Mouse (Mus musculus) forebrain, embryonic 14.5 days (tissue): ENCODE measurements around the gene Cplx2. TPM values are rescaled to one million over a fixed set of nuclear protein-coding genes. Genes with fewer than 3 reads are reported as not detected.

Experiments
- ATAC-seq: fragments of 200-750 bp; cut with Nextera tagmentation; 2 replicates; pipeline ENCODE4 v1.8.0; 2017; ENCODE audit warnings: mild to moderate bottlenecking, moderate library complexity
- DNase-seq: peaks from one replicate; pipeline ENCODE4 v3.0.0-alpha.2; 2015; ENCODE audit warnings: low spot score
- H3K27ac ChIP-seq: fragments of 300-500 bp; sonication (generic); 2 replicates; pipeline ENCODE4 v1.5.1; 2014; ENCODE audit warnings: low read depth, mild to moderate bottlenecking, control low read depth, low read length, moderate library complexity
- H3K27me3 ChIP-seq: fragments of 300-500 bp; sonication (generic); replicated peaks from 2 replicates; pipeline ENCODE4 v1.6.1; 2014; ENCODE audit warnings: low read length, control low read depth, mixed read lengths; ENCODE audit not compliant: control insufficient read depth, insufficient read depth
- H3K36me3 ChIP-seq: fragments of 300-500 bp; sonication (generic); 2 replicates; pipeline ENCODE4 v1.6.1; 2014; ENCODE audit warnings: low read length, control low read depth; ENCODE audit not compliant: control insufficient read depth, insufficient read depth
- H3K4me1 ChIP-seq: fragments of 300-500 bp; sonication (generic); 2 replicates; pipeline ENCODE4 v1.6.1; 2014; ENCODE audit warnings: antibody characterized with exemption, low read length, control low read depth; ENCODE audit not compliant: control insufficient read depth, insufficient read depth
- H3K4me2 ChIP-seq: fragments of 300-500 bp; sonication (generic); 2 replicates; pipeline ENCODE4 v1.6.1; 2014; ENCODE audit warnings: mild to moderate bottlenecking, control low read depth, low read length
- H3K4me3 ChIP-seq: fragments of 300-500 bp; sonication (generic); 2 replicates; pipeline ENCODE4 v1.5.1; 2014; ENCODE audit warnings: low read depth, low read length, control low read depth
- H3K9ac ChIP-seq: fragments of 300-500 bp; sonication (generic); 2 replicates; pipeline ENCODE4 v1.6.1; 2014; ENCODE audit warnings: mild to moderate bottlenecking, low read length, control low read depth, moderate library complexity
- H3K9me3 ChIP-seq: fragments of 300-500 bp; sonication (generic); replicated peaks from 2 replicates; pipeline ENCODE4 v1.6.1; 2016; ENCODE audit warnings: low read length, control low read depth, mixed read lengths; ENCODE audit not compliant: control insufficient read depth
- WGBS: fragments of 180-500 bp; shearing (Covaris S2); extraction: QIAGEN DNeasy Blood & Tissue Kit; methylation state at CpG from one replicate; pipeline ENCODE4 v1.1.7; 2014; 5-methylcytosine and 5-hydroxymethylcytosine counted together
- polyA plus RNA-seq: library from polyadenylated mRNA; unstranded; fragments of >200 nt; fragmentation: Nextera tagmentation; extraction: Ambion mirVana; gene quantifications from 2 replicates; pipeline ENCODE4 v1.2.1, GENCODE M21; 2014

Cplx2 gene
- polyA plus RNA-seq, 1 experiment from 2014 or later, result 23.4 TPM

DNA sequence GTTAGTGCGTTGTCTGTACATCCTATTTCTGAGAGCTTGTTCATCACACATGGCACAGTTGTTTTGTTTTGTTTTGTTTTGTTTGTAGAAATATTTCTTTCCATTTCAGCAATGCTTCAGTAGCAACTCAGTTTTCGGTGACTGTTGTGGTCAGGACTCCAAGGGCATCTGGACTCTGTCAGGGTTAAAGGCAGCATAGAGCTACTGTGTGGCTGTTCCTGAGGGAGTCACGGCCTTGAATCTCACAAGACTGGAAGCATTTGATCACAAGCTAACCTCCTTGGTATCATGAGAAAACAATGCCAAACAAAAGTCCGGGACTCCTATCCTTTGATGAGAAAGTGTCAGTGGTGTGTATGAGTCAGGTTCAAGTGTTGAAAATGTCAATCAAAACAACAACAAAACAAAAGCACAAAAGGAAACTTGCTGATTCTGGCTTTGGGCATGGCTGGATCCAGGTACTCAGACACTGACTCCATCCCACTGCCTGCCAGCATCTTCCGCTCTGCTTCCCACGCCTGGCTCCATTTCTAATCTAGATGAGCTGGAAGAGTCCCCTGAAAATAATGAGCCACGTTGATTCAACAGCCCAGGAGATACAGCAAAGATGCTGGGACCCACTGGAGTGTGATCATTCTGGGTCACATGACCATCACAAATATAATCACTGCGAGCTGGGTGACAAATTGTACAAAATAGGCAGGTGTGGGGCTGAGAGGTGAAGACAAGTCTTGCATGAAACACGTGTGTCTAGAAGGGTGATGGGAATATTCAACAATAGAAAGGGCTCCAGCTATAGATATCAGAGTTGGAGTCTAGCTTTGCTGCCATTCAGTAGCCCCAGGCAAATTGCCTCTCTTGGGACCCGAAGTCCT is 55.9 kb downstream of the Cplx2 start:
- Histone ChIP-seq H3K4me2 (no peak overlapping the region), H3K9me3 (no peaks in the 10 kb centered on the region), H3K4me3 (no peak overlapping the region), H3K4me1 (peaks cover 5% of the 10 kb centered on the region; the same call in 1 of the 2 replicates), H3K36me3 (no peaks in the 10 kb centered on the region), H3K27ac (no peak overlapping the region), H3K27me3 (no peaks in the 10 kb centered on the region), H3K9ac (no peak overlapping the region)
- 71% methylated on average over 10 of the region's 10 CpGs for WGBS
- no peak for ATAC-seq
- DNase-seq, result no peak

DNA sequence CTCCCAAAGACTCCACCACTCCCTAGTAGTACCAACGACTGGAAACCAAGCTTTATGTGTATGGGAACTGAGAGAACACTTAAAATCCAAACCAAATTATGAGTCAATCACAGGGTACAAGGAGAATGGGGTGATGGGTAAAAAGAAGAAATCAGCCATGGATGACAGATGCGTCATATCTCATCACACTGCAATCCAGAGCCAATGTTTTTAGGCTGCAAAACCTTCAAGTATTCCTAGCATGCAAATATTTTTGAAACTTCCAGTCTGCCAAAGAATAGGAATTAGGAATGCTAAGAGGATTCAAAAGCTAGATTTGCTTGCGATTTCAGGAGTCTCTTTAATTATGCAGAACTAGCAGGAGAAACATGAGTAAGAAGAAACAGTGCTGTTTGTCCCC is 57.6 kb downstream of the Cplx2 start:
- Histone ChIP-seq H3K4me3 (no peak overlapping the region), H3K27ac (no peak overlapping the region), H3K27me3 (no peaks in the 10 kb centered on the region), H3K4me1 (peaks cover 5% of the 10 kb centered on the region; the same call in 1 of the 2 replicates), H3K4me2 (no peak overlapping the region), H3K9me3 (no peaks in the 10 kb centered on the region), H3K36me3 (no peaks in the 10 kb centered on the region), H3K9ac (no peak overlapping the region)
- DNase-seq, result no peak
- 80% methylated on average over 3 of the region's 3 CpGs for WGBS
- ATAC-seq, result no peak

DNA sequence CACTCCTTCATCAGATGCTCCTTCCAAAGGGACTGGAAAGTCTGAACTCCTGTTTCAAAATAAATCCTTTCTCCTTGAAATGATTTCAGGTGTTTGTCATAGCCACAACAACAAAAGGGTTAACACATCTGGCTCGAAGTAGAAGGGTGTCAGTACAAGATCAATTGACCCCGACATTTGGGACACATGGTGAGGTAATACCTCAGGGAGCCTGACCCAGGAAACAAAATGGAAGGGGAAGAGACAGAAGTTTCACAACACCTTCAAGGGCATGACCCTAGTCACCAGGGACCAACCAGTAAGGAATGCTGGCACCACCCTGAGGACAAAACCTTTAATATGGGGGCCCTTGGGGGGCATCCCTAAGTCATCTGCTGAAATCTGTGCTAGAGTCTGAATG is 58.9 kb downstream of the Cplx2 start:
- H3K4me1 ChIP-seq, result peaks cover 5% of the 10 kb centered on the region; the same call in 1 of the 2 replicates
- H3K9ac ChIP-seq, result no peak overlapping the region
- no peak overlapping the region for H3K4me3 ChIP-seq
- no peaks in the 10 kb centered on the region for H3K9me3 ChIP-seq
- DNase-seq, result no peak
- 63% methylated on average over 2 of the region's 2 CpGs for WGBS
- H3K36me3 ChIP-seq, result no peaks in the 10 kb centered on the region
- no peak for ATAC-seq
- H3K4me2 ChIP-seq, result no peak overlapping the region
- H3K27me3 ChIP-seq, result no peaks in the 10 kb centered on the region
- no peak overlapping the region for H3K27ac ChIP-seq

DNA sequence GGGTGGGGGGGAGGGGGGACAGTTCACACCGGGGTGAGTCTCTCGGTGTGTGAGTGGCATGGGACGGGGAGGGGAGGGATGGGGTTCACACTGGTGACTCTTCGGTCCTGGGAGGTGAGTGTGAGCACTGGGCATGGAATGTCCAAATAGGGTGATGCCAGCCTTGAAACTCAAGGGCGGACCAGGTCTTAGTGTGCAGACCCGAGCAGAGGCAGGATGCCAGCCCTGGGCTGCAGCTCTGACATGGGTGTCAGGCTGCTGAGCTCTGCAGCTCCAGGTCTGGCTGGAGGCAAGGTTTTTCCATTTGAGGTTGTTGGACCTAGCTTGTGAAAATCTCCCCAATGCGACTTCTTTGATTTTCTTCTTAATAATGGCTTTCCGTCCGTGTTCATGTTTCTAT is 60.0 kb downstream of the Cplx2 start:
- Histone ChIP-seq H3K36me3 (no peaks in the 10 kb centered on the region), H3K9me3 (no peaks in the 10 kb centered on the region), H3K4me1 (no peaks in the 10 kb centered on the region), H3K9ac (no peak overlapping the region), H3K4me2 (no peak overlapping the region), H3K4me3 (no peak overlapping the region), H3K27ac (no peak overlapping the region), H3K27me3 (no peaks in the 10 kb centered on the region)
- WGBS, result 91% methylated on average over 9 of the region's 9 CpGs
- ATAC-seq (no peak), DNase-seq (no peak)

Other genes starting within 250 kb of the Cplx2 start
- 0.42 and 0.48 TPM in 2 replicates for gene Hrh2, start 179.2 kb upstream of the Cplx2 start, polyA plus RNA-seq
- 114 and 117 TPM in 2 replicates for gene Thoc3, start 97.5 kb downstream of the Cplx2 start, polyA plus RNA-seq
- gene Simc1, start 132.4 kb downstream of the Cplx2 start, polyA plus RNA-seq, result 23.0 and 25.9 TPM in 2 replicates
- 259 and 289 TPM in 2 replicates for gene 4833439L19Rik, start 194.1 kb downstream of the Cplx2 start, polyA plus RNA-seq
- gene Arl10, start 203.7 kb downstream of the Cplx2 start, polyA plus RNA-seq, result 57.4 and 72.5 TPM in 2 replicates
- 31.4 and 38.8 TPM in 2 replicates for gene Nop16, start 218.7 kb downstream of the Cplx2 start, polyA plus RNA-seq
- 213 and 245 TPM in 2 replicates for gene Higd2a, start 218.9 kb downstream of the Cplx2 start, polyA plus RNA-seq
- 84.4 and 107 TPM in 2 replicates for gene Cltb, start 240.0 kb downstream of the Cplx2 start, polyA plus RNA-seq